Mouse (Mus musculus) MEL (cell line): ENCODE data around the gene Fbf1. TPM values are rescaled to one million over a fixed set of nuclear protein-coding genes. Genes with fewer than 3 reads are reported as not detected.
A peak's percentile ranks its signal among the peaks of the same experiment; 100 is the strongest.

Source experiments
- DNase-seq: peaks from one replicate; pipeline ENCODE4 v3.0.0; 2011; ENCODE audit warnings: low read depth, low spot score
- H3K27ac ChIP-seq: 2 replicates; pipeline ENCODE4 v1.5.1; 2012; ENCODE audit warnings: low read depth, mild to moderate bottlenecking, control low read depth, low read length, moderate library complexity; ENCODE audit not compliant: control insufficient read depth
- H3K27me3 ChIP-seq, 2 experiments: fragments of 150-350 bp in 1 of 2; sonication (generic) in 1 of 2; 2 replicates each; pipeline ENCODE4 v1.6.1; 2012; ENCODE audit warnings: low read length in 2 of 2, mild to moderate bottlenecking in 2 of 2, improper control_type of control experiment in 1 of 2, moderate library complexity in 1 of 2; ENCODE audit not compliant: insufficient read depth in 2 of 2, control insufficient read depth in 1 of 2
- H3K36me3 ChIP-seq, 2 experiments: 2 replicates each; pipeline ENCODE4 v1.6.1; 2012 to 2014; ENCODE audit warnings: low read length in 2 of 2, improper control_type of control experiment in 1 of 2, inconsistent platforms in 1 of 2, mild to moderate bottlenecking in 1 of 2; ENCODE audit not compliant: insufficient read depth in 2 of 2, control insufficient read depth in 1 of 2
- H3K4me1 ChIP-seq, 2 experiments: fragments of 150-350 bp in 1 of 2; sonication (generic) in 1 of 2; 2 replicates each; pipeline ENCODE4 v1.6.1; 2012; ENCODE audit warnings: low read length in 2 of 2, improper control_type of control experiment in 1 of 2, mild to moderate bottlenecking in 1 of 2; ENCODE audit not compliant: insufficient read depth in 2 of 2, control insufficient read depth in 1 of 2
- H3K4me3 ChIP-seq, 2 experiments: fragments of 150-350 bp in 1 of 2; sonication (generic) in 1 of 2; 2 replicates each; pipeline ENCODE4 v1.5.1; 2012; ENCODE audit warnings: low read depth in 2 of 2, low read length in 2 of 2, mild to moderate bottlenecking in 2 of 2, moderate library complexity in 2 of 2, control low read depth in 1 of 2, improper control_type of control experiment in 1 of 2; ENCODE audit not compliant: control insufficient read depth in 1 of 2, insufficient read depth in 1 of 2
- H3K79me2 ChIP-seq: 2 replicates; pipeline ENCODE4 v1.6.1; 2012; ENCODE audit warnings: mild to moderate bottlenecking, low read length, moderate library complexity; ENCODE audit not compliant: control insufficient read depth, poor library complexity, insufficient read depth
- H3K9ac ChIP-seq: 2 replicates; pipeline ENCODE4 v1.6.1; 2012; ENCODE audit warnings: low read depth, mild to moderate bottlenecking, control low read depth, low read length, moderate library complexity; ENCODE audit not compliant: control insufficient read depth, poor library complexity, severe bottlenecking
- H3K9me3 ChIP-seq: fragments of 150-350 bp; sonication (generic); replicated peaks from 2 replicates; pipeline ENCODE4 v1.6.1; 2012; ENCODE audit warnings: mild to moderate bottlenecking, low read length, improper control_type of control experiment, moderate library complexity; ENCODE audit not compliant: insufficient read depth
- CHD1 ChIP-seq: IDR thresholded peaks from 2 replicates; pipeline ENCODE4 v1.6.1; 2012; ENCODE audit warnings: low read depth, mild to moderate bottlenecking, inconsistent platforms, low read length, improper control_type of control experiment
- CHD2 ChIP-seq: IDR thresholded peaks from 2 replicates; pipeline ENCODE4 v1.6.1; 2011; ENCODE audit warnings: low read length, improper control_type of control experiment
- E2F4 ChIP-seq: IDR thresholded peaks from 2 replicates; pipeline ENCODE4 v1.6.1; 2011; ENCODE audit warnings: low read depth, low read length, improper control_type of control experiment, borderline replicate concordance
- EP300 ChIP-seq, 2 experiments: IDR thresholded peaks; 2 replicates each; pipeline ENCODE4 v1.6.1; 2011; ENCODE audit warnings: improper control_type of control experiment in 2 of 2, low read length in 2 of 2, low read depth in 1 of 2, mild to moderate bottlenecking in 1 of 2
- ETS1 ChIP-seq: IDR thresholded peaks from 2 replicates; pipeline ENCODE4 v1.6.1; 2012; ENCODE audit warnings: low read depth, mild to moderate bottlenecking, inconsistent platforms, low read length, improper control_type of control experiment, moderate library complexity
- GABPA ChIP-seq: IDR thresholded peaks from 2 replicates; pipeline ENCODE4 v1.6.1; 2012; ENCODE audit warnings: low read depth, mild to moderate bottlenecking, inconsistent platforms, low read length, improper control_type of control experiment, moderate library complexity
- HCFC1 ChIP-seq: IDR thresholded peaks from 2 replicates; pipeline ENCODE4 v1.6.1; 2012; ENCODE audit warnings: low read depth, mild to moderate bottlenecking, inconsistent platforms, low read length, improper control_type of control experiment, moderate library complexity
- JUND ChIP-seq: IDR thresholded peaks from 2 replicates; pipeline ENCODE4 v1.6.1; 2011; ENCODE audit warnings: low read depth, mild to moderate bottlenecking, improper control_type of control experiment, low read length
- MAFK ChIP-seq: IDR thresholded peaks from 2 replicates; pipeline ENCODE4 v1.6.1; 2011; ENCODE audit warnings: low read depth, mild to moderate bottlenecking, low read length, improper control_type of control experiment, borderline replicate concordance
- MAZ ChIP-seq: IDR thresholded peaks from 2 replicates; pipeline ENCODE4 v1.6.1; 2012; ENCODE audit warnings: low read depth, mild to moderate bottlenecking, inconsistent platforms, low read length, improper control_type of control experiment
- MEF2A ChIP-seq: IDR thresholded peaks from 2 replicates; pipeline ENCODE4 v1.6.1; 2014; ENCODE audit warnings: low read depth, mild to moderate bottlenecking, inconsistent platforms, low read length, improper control_type of control experiment; ENCODE audit not compliant: poor library complexity, insufficient replicate concordance, severe bottlenecking; ENCODE audit errors: extremely low read depth
- MYB ChIP-seq: IDR thresholded peaks from 2 replicates; pipeline ENCODE4 v1.6.1; 2011; ENCODE audit warnings: mild to moderate bottlenecking, low read depth, low read length, improper control_type of control experiment
- MYC ChIP-seq: IDR thresholded peaks from 2 replicates; pipeline ENCODE4 v1.6.1; 2011; ENCODE audit warnings: low read depth, mild to moderate bottlenecking, low read length, improper control_type of control experiment, moderate library complexity
- NELFE ChIP-seq: IDR thresholded peaks from 2 replicates; pipeline ENCODE4 v1.6.1; 2011; ENCODE audit warnings: low read depth, low read length, improper control_type of control experiment
- NRF1 ChIP-seq: IDR thresholded peaks from 2 replicates; pipeline ENCODE4 v1.6.1; 2014; ENCODE audit warnings: low read depth, mild to moderate bottlenecking, inconsistent platforms, low read length, improper control_type of control experiment, moderate library complexity; ENCODE audit not compliant: poor library complexity, insufficient read depth, severe bottlenecking
- POLR2A ChIP-seq, 2 experiments: IDR thresholded peaks; 2 replicates each; pipeline ENCODE4 v1.6.1; 2011 to 2012; ENCODE audit warnings: low read length in 2 of 2, mild to moderate bottlenecking in 2 of 2, control low read depth in 1 of 2, improper control_type of control experiment in 1 of 2, low read depth in 1 of 2, moderate library complexity in 1 of 2; ENCODE audit not compliant: control insufficient read depth in 1 of 2, insufficient read depth in 1 of 2, poor library complexity in 1 of 2
- RCOR1 ChIP-seq: IDR thresholded peaks from 2 replicates; pipeline ENCODE4 v1.6.1; 2012; ENCODE audit warnings: low read depth, mild to moderate bottlenecking, inconsistent platforms, low read length, improper control_type of control experiment
- SIN3A ChIP-seq: IDR thresholded peaks from 2 replicates; pipeline ENCODE4 v1.6.1; 2012; ENCODE audit warnings: low read length, improper control_type of control experiment, inconsistent platforms
- TAL1 ChIP-seq: IDR thresholded peaks from 2 replicates; pipeline ENCODE4 v1.6.1; 2012; ENCODE audit warnings: mild to moderate bottlenecking, inconsistent platforms, low read length, moderate library complexity, mixed read lengths
- UBTF ChIP-seq: IDR thresholded peaks from 2 replicates; pipeline ENCODE4 v1.6.1; 2012; ENCODE audit warnings: low read depth, mild to moderate bottlenecking, inconsistent platforms, low read length, improper control_type of control experiment, moderate library complexity, borderline replicate concordance; ENCODE audit not compliant: insufficient read depth
- ZC3H11A ChIP-seq: IDR thresholded peaks from 2 replicates; pipeline ENCODE4 v1.6.1; 2012; ENCODE audit warnings: low read depth, mild to moderate bottlenecking, inconsistent platforms, low read length, improper control_type of control experiment
- ZMIZ1 ChIP-seq: IDR thresholded peaks from 2 replicates; pipeline ENCODE4 v1.6.1; 2012; ENCODE audit warnings: low read depth, mild to moderate bottlenecking, inconsistent platforms, low read length, improper control_type of control experiment, moderate library complexity
- ZNF384 ChIP-seq: IDR thresholded peaks from 2 replicates; pipeline ENCODE4 v1.6.1; 2012; ENCODE audit warnings: low read depth, mild to moderate bottlenecking, inconsistent platforms, low read length, improper control_type of control experiment
- polyA plus RNA-seq, 2 experiments: library from polyadenylated mRNA; stranded (reverse) in 1 of 2; unstranded in 1 of 2; fragments of >175 nt in 1 of 2; fragments of >200 nt in 1 of 2; gene quantifications; 2 replicates each; pipeline versions ENCODE4 v1.2.1 to v1.2.4; 2012; ENCODE audit warnings: low replicate concordance in 2 of 2, low read depth in 1 of 2; ENCODE audit not compliant: insufficient read length in 2 of 2, insufficient read depth in 1 of 2, missing spikeins in 1 of 2
- total RNA-seq: library from RNA; depleted of rRNA; stranded (reverse); fragments of 300-350 nt; gene quantifications from 2 replicates; pipeline ENCODE4 v1.2.3, GENCODE M21; 2012

Gene Fbf1
- total and polyA plus RNA-seq, 3 experiments = 29.2 to 32.5 TPM; not detected in 1

DNA sequence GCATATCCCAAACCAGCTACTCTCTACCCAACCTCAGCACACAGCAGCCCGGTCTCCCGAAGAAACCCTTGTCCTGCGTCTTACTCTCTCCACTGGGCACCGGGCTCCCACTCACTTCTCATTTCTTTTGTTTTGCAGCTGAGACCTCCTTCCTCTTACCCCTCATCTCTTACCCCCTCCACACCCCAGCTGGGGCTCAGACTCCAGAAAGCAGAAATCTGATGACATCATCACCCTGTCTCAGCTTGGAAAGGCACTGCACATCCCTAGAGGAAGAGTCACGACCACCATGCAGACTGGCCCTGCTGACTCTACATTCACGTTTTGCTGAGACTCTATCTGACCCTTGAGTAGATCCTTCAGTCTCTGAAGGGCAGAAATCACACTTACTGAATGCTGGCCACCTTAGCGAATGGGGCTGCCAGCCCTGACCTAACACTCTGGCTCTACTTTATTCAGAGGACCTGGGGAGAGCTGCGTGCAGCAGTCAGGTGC lies 37.9 kb downstream of the Fbf1 start:
- Histone ChIP-seq H3K27me3 (no peaks in the 10 kb centered on the region), H3K36me3 (peaks cover 4 to 5% of the 10 kb centered on the region in 2 experiments; a peak in 3 of 4 replicates), H3K79me2 (peaks cover 14% of the 10 kb centered on the region), H3K9ac (peak overlapping the region; percentile 88), H3K27ac (peak overlapping the region; percentile 82), H3K4me1 (peaks cover 0 to 10% of the 10 kb centered on the region in 2 experiments; a peak in 2 of 4 replicates), H3K4me3 (peak overlapping the region; percentile 44 to 76), H3K9me3 (no peaks in the 10 kb centered on the region)
- 0 out of 2 replicates have a peak, but pooled peaks have one; percentile 91 for TF ChIP-seq MYC
- TF ChIP-seq POLR2A (IDR thresholded peaks at IDR 0.05; ENCODE audit: control insufficient read depth in 1 of 2, insufficient read depth in 1 of 2, low read depth in 1 of 2, low read length in 2 of 2, poor library complexity in 1 of 2) = no peak
- TF ChIP-seq E2F4 = no peak
- peak; percentile 23; the same call in 1 of the 2 replicates for TF ChIP-seq SIN3A
- TF ChIP-seq NRF1 = no peak
- TF ChIP-seq ETS1 = peak; percentile 82
- TF ChIP-seq RCOR1 = peak; percentile 22; the same call in 1 of the 2 replicates
- no peak for TF ChIP-seq CHD2
- TF ChIP-seq HCFC1 = no peak; the same call in 1 of the 2 replicates
- TF ChIP-seq CHD1 = no peak
- TF ChIP-seq MAFK = 0 out of 2 replicates have a peak, but pooled peaks have one; percentile 26
- TF ChIP-seq ZC3H11A = no peak
- TF ChIP-seq GABPA = 0 out of 2 replicates have a peak, but pooled peaks have one; percentile 29
- no peak for TF ChIP-seq NELFE
- TF ChIP-seq JUND = 0 out of 2 replicates have a peak, but pooled peaks have one; percentile 3
- TF ChIP-seq ZNF384 = no peak
- TF ChIP-seq UBTF = no peak
- TF ChIP-seq TAL1 = no peak
- peak; percentile 38; the same call in 1 of the 2 replicates for TF ChIP-seq ZMIZ1
- no peak for TF ChIP-seq MEF2A
- no peak for TF ChIP-seq MYB
- peak in 1 of 2 experiments; percentile 34; a peak in 2 of 4 replicates for TF ChIP-seq EP300 (IDR thresholded peaks at IDR 0.05; ENCODE audit: low read depth in 1 of 2, low read length in 2 of 2)
- peak; percentile 32; the same call in 1 of the 2 replicates for TF ChIP-seq MAZ
- DNase-seq = peak; percentile 86
